Mouse (Mus musculus): ENCODE measurements around the gene Ctla4.

DNA sequence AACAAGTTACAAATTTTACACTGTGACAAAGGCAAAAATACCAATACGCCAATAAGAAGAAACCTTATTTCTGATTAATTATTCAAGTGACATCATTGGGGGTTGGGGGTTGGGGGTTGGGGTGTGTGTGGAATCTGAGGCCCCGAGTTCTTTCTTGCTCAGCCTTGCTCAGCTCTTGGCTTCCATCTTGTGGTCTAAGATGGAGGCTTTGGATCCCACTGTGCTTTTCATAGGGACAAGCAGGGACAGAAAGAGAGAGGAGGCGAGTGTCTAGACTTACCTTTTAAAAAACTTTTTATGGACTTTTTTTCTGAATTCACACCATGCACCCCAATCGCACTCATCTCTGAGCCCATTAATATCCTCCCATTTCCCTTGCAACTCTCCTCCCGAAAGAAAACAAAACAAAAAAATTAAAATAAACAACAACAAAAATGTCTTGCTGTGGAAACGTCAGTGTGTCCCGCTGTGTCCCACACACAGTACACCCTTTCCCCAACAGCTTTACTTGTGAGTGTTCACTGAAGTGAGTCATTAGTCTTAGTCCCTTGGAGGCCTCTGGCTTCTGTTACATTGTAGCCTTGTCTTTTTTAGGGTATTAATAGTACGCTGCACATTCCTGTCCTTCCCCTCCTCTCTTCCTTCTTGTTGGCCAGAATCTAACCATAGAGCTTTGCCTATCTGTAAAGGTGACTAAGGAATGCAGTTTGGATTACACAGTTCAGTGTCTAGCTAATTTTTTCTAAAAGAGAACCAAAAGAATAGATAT lies 59.0 kb downstream of the Ctla4 start:
- TF ChIP-seq POLR2A (IDR thresholded peaks at IDR 0.05; ENCODE audit: low read depth, low read length) (no peak), CTCF (IDR thresholded peaks at IDR 0.05; ENCODE audit: borderline replicate concordance, insufficient read depth, low read length) (no peak)
